Mouse (Mus musculus) forebrain, postnatal 0 days (tissue): ENCODE data around the gene Safb2. TPM values are rescaled to one million over a fixed set of nuclear protein-coding genes. Genes with fewer than 3 reads are reported as not detected.
A peak's percentile ranks its signal among the peaks of the same experiment; 100 is the strongest.

Source experiments
- ATAC-seq: fragments of 200-750 bp; cut with Nextera tagmentation; 2 replicates; pipeline ENCODE4 v1.8.0; 2017; ENCODE audit warnings: mild to moderate bottlenecking, moderate library complexity
- DNase-seq: peaks from one replicate; pipeline ENCODE4 v3.0.0-alpha.2; 2015
- H3K27ac ChIP-seq: fragments of 300-500 bp; sonication (generic); 2 replicates; pipeline ENCODE4 v1.5.1; 2014; ENCODE audit warnings: low read depth, mild to moderate bottlenecking, antibody characterized with exemption, low read length, moderate library complexity, mixed read lengths
- H3K27me3 ChIP-seq: fragments of 300-500 bp; sonication (generic); 2 replicates; pipeline ENCODE4 v1.6.1; 2014; ENCODE audit warnings: mild to moderate bottlenecking, low read length, mixed read lengths; ENCODE audit not compliant: insufficient read depth
- H3K36me3 ChIP-seq: fragments of 300-500 bp; sonication (generic); 2 replicates; pipeline ENCODE4 v1.6.1; 2014; ENCODE audit warnings: mild to moderate bottlenecking, moderate library complexity; ENCODE audit not compliant: insufficient read depth
- H3K4me1 ChIP-seq: fragments of 300-500 bp; sonication (generic); 2 replicates; pipeline ENCODE4 v1.6.1; 2014; ENCODE audit warnings: antibody characterized with exemption; ENCODE audit not compliant: insufficient read depth
- H3K4me2 ChIP-seq: fragments of 300-500 bp; sonication (generic); 2 replicates; pipeline ENCODE4 v1.6.1; 2014; ENCODE audit warnings: low read depth, mild to moderate bottlenecking, moderate library complexity
- H3K4me3 ChIP-seq: fragments of 300-500 bp; sonication (generic); 2 replicates; pipeline ENCODE4 v1.5.1; 2014; ENCODE audit warnings: low read depth, low read length, mixed read lengths
- H3K9ac ChIP-seq: fragments of 300-500 bp; sonication (generic); 2 replicates; pipeline ENCODE4 v1.6.1; 2014; ENCODE audit warnings: mild to moderate bottlenecking
- H3K9me3 ChIP-seq: fragments of 300-500 bp; sonication (generic); 2 replicates; pipeline ENCODE4 v1.6.1; 2016; ENCODE audit warnings: low read length
- CTCF ChIP-seq: sonication (generic); IDR thresholded peaks from 2 replicates; pipeline ENCODE4 v1.5.1; 2016; ENCODE audit warnings: antibody characterized with exemption, control low read depth, low read depth
- WGBS: fragments of 180-500 bp; shearing (Covaris S2); extraction: QIAGEN DNeasy Blood & Tissue Kit; methylation state at CpG from one replicate; pipeline ENCODE4 v1.1.7; 2014; 5-methylcytosine and 5-hydroxymethylcytosine counted together
- polyA plus RNA-seq: library from polyadenylated mRNA; unstranded; fragments of >200 nt; fragmentation: Nextera tagmentation; extraction: Ambion mirVana; gene quantifications from 2 replicates; pipeline ENCODE4 v1.2.1, GENCODE M21; 2015
- total RNA-seq: library from RNA; depleted of rRNA; stranded (reverse); fragments of >200 nt; gene quantifications from 2 replicates; pipeline ENCODE4 v1.2.3, GENCODE M21; 2014

Safb2 gene
- total and polyA plus RNA-seq, 2 experiments from 2014 or later, result 35.1 to 36.7 TPM

GRCm38 (mm10) chr17:56609452-56610171, 25.2 kb upstream of the Safb2 start, which contains the start of gene 2410015M20Rik:
TSS of gene 2410015M20Rik (minus strand) at chr17:56609771.
- no peaks in the 10 kb centered on the region for H3K9me3 ChIP-seq
- peak within 1 kb of the TSS; percentile 86 for H3K27ac ChIP-seq
- H3K9ac ChIP-seq, result peak within 1 kb of the TSS; percentile 74
- H3K36me3 ChIP-seq, result peaks cover 31% of the 10 kb centered on the region
- peak within 1 kb of the TSS; percentile 47 for H3K4me3 ChIP-seq
- peak; percentile 85 for ATAC-seq
- WGBS, result 2% methylated on average over 44 of the region's 44 CpGs
- H3K4me1 ChIP-seq, result peaks cover 18% of the 10 kb centered on the region
- peak; percentile 97 for DNase-seq
- peak within 1 kb of the TSS; percentile 82 for H3K4me2 ChIP-seq
- TF ChIP-seq CTCF, result peak; percentile 85
- no peaks in the 10 kb centered on the region for H3K27me3 ChIP-seq

DNA sequence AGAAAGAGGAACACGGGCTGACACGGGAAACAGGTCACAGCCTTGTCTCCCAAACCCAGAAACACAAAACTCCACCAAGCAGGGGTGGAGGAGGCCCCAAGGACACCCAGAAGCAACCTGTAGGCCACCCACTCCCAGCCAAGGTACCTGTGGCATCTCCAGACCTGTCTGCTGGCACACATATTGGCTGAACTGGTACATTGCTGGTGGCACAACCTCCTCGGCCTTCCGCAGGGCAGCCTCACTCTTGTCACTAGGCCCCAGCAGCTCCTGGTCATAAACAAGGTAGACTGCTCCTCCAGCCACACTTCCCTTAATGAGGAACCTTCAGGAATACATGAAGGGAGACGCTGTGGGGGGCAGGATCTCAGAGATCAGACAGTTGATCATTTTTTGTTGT, 24.3 kb upstream of the Safb2 start:
- WGBS, result 58% methylated on average over 5 of the region's 5 CpGs
- ATAC-seq (no peak), DNase-seq (no peak)
- Histone ChIP-seq H3K9ac (peak overlapping the region; percentile 74), H3K36me3 (peaks cover 38% of the 10 kb centered on the region), H3K27ac (0 out of 2 replicates have a peak overlapping the region, but pooled peaks have one; percentile 35), H3K4me3 (peak overlapping the region; percentile 47), H3K4me2 (peak overlapping the region; percentile 82), H3K27me3 (no peaks in the 10 kb centered on the region), H3K4me1 (peaks cover 15% of the 10 kb centered on the region), H3K9me3 (no peaks in the 10 kb centered on the region)
- TF ChIP-seq CTCF, result no peak

DNA sequence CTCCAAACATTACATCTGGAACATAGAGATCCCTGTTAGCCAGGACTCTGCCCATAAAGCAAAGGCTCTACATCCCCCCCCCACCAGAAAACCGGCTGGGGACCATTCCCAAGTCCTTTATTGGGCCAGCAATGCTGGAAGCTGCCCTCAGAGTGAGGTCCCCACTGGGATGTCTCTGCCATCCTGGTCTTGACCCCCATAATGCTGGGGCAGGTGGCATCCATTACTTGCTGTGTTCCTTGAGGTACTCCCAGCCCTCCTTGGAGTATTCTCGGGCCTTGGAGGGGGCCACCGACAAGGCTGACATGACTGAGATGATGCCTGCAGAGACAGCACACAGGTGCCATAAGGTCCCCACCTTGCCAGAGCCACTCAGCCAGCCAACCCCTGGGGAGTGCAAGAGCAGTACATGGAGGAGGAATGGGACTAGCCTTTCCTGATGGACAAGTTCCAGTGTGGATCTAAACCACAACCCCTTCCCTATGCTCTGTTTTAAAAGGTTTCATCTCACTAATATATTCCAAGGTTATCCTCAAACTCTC, 23.2 kb upstream of the Safb2 start:
- no peak for TF ChIP-seq CTCF
- H3K4me1 ChIP-seq, result peaks cover 15% of the 10 kb centered on the region
- WGBS, result 80% methylated on average over 3 of the region's 3 CpGs
- no peak for ATAC-seq
- no peak for DNase-seq
- no peak overlapping the region for H3K4me3 ChIP-seq
- H3K4me2 ChIP-seq, result no peak overlapping the region
- no peak overlapping the region for H3K27ac ChIP-seq
- H3K9me3 ChIP-seq, result no peaks in the 10 kb centered on the region
- peaks cover 50% of the 10 kb centered on the region for H3K36me3 ChIP-seq
- no peaks in the 10 kb centered on the region for H3K27me3 ChIP-seq
- no peak overlapping the region for H3K9ac ChIP-seq

GRCm38 (mm10) chr17:56605431-56605830, 21.0 kb upstream of the Safb2 start:
- H3K4me2 ChIP-seq, result no peak overlapping the region
- 91% methylated on average over 9 of the region's 9 CpGs for whole genome bisulfite sequencing
- H3K27me3 ChIP-seq, result no peaks in the 10 kb centered on the region
- no peak for DNase-seq
- H3K4me1 ChIP-seq, result peaks cover 14% of the 10 kb centered on the region
- H3K36me3 ChIP-seq, result peaks cover 69% of the 10 kb centered on the region
- no peak overlapping the region for H3K4me3 ChIP-seq
- no peak overlapping the region for H3K27ac ChIP-seq
- no peak overlapping the region for H3K9ac ChIP-seq
- no peak for TF ChIP-seq CTCF
- ATAC-seq, result no peak
- H3K9me3 ChIP-seq, result no peaks in the 10 kb centered on the region

- no peak overlapping the region for H3K4me3 ChIP-seq
- no peak for ATAC-seq
- no peak overlapping the region for H3K27ac ChIP-seq
- no peaks in the 10 kb centered on the region for H3K27me3 ChIP-seq
- DNase-seq, result no peak
- no peak overlapping the region for H3K4me2 ChIP-seq
- TF ChIP-seq CTCF, result no peak
- peaks cover 9% of the 10 kb centered on the region for H3K4me1 ChIP-seq
- H3K9ac ChIP-seq, result no peak overlapping the region
- 91% methylated on average over 3 of the region's 3 CpGs for WGBS
- H3K36me3 ChIP-seq, result peaks cover 79% of the 10 kb centered on the region
- no peaks in the 10 kb centered on the region for H3K9me3 ChIP-seq
Measured at GRCm38 (mm10) chr17:56604422-56604821, 20.0 kb upstream of the Safb2 start.

- 92% methylated on average over 9 of the region's 9 CpGs for WGBS
- H3K4me2 ChIP-seq, result no peak overlapping the region
- TF ChIP-seq CTCF, result no peak
- no peak overlapping the region for H3K4me3 ChIP-seq
- peaks cover 81% of the 10 kb centered on the region for H3K36me3 ChIP-seq
- H3K9ac ChIP-seq, result no peak overlapping the region
- no peaks in the 10 kb centered on the region for H3K9me3 ChIP-seq
- H3K27me3 ChIP-seq, result no peaks in the 10 kb centered on the region
- no peak for DNase-seq
- H3K27ac ChIP-seq, result no peak overlapping the region
- no peak for ATAC-seq
- peaks cover 7% of the 10 kb centered on the region for H3K4me1 ChIP-seq
Measured at GRCm38 (mm10) chr17:56604070-56604380, 19.6 kb upstream of the Safb2 start.

- Histone ChIP-seq H3K9ac (no peak overlapping the region), H3K4me3 (no peak overlapping the region), H3K4me1 (0 out of 2 replicates have a peak, but pooled peaks cover under 1% of the 10 kb centered on the region), H3K36me3 (peaks cover 81% of the 10 kb centered on the region), H3K9me3 (no peaks in the 10 kb centered on the region), H3K4me2 (no peak overlapping the region), H3K27ac (no peak overlapping the region), H3K27me3 (no peaks in the 10 kb centered on the region)
- ATAC-seq (no peak), DNase-seq (no peak)
- TF ChIP-seq CTCF, result no peak
- 94% methylated on average over 28 of the region's 28 CpGs for WGBS
Measured at GRCm38 (mm10) chr17:56603186-56604069, 19.0 kb upstream of the Safb2 start.
